Mouse (Mus musculus): ENCODE data around the gene Trim67.

DNA sequence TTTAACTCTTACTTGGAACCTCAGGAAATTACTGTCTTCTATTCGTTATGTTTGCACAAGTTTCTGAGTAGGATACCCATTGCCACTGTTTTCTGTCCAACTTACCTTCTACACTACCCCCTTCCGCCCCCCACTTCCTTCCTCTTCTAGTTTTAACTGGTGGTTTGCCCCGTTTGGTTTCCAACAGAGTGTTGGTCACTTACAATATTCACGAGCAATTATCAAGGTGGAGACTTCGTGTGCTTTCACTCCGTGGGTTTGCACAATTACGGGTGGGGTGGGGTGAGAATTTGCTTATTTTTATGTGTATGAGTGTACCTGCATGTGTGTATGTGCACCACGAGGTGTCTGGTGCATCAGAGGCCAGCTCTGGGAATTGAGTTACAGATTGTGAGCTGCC lies 70.8 kb downstream of the Trim67 start:
- TF ChIP-seq GATA1 (IDR thresholded peaks at IDR 0.05; ENCODE audit: borderline replicate concordance, low read length) (no peak), FLI1 (IDR thresholded peaks at IDR 0.05; ENCODE audit: low read length) (no peak)

All from megakaryocyte, embryonic 14.5 days (primary cell).